Mouse (Mus musculus): Measurements from ENCODE around the gene Grm3. TPM values are rescaled to one million over a fixed set of nuclear protein-coding genes. Genes with fewer than 3 reads are reported as not detected.

The Grm3 gene
- polyA plus RNA-seq, 1 experiment = not detected

- Histone ChIP-seq H3K27me3 (ENCODE audit: control insufficient read depth, insufficient read depth, insufficient read length) (no peaks in the 10 kb centered on the region), H3K36me3 (ENCODE audit: control insufficient read depth, insufficient read depth) (no peaks in the 10 kb centered on the region), H3K79me2 (ENCODE audit: control insufficient read depth, insufficient read depth) (no peaks in the 10 kb centered on the region), H3K4me3 (ENCODE audit: insufficient read depth, poor library complexity, severe bottlenecking) (no peak overlapping the region), H3ac (ENCODE audit: control insufficient read depth, insufficient read length, low read depth) (no peak overlapping the region), H3K79me3 (ENCODE audit: low read depth) (no peaks in the 10 kb centered on the region)
- TF ChIP-seq USF1 (IDR thresholded peaks at IDR 0.05; ENCODE audit: low read depth) (no peak), FOSL1 (IDR thresholded peaks at IDR 0.05; ENCODE audit: insufficient read depth, low read length, poor library complexity, severe bottlenecking) (no peak), CTCF (IDR thresholded peaks at IDR 0.05; ENCODE audit: control insufficient read depth, insufficient read depth, insufficient read length) (no peak), MYOD1 (IDR thresholded peaks at IDR 0.05; ENCODE audit: control insufficient read depth, insufficient read length, low read depth) (no peak), MYOG (IDR thresholded peaks at IDR 0.05; ENCODE audit: control insufficient read depth, extremely low read depth, insufficient read length) (no peak), MAX (IDR thresholded peaks at IDR 0.05) (no peak), CEBPB (IDR thresholded peaks at IDR 0.05; ENCODE audit: low read depth) (no peak)
Observed at GRCm38 (mm10) chr5:9702656-9703384, 22.1 kb downstream of the Grm3 start.

- Histone ChIP-seq H3K4me3 (ENCODE audit: insufficient read depth, poor library complexity, severe bottlenecking) (no peak overlapping the region), H3K27me3 (ENCODE audit: control insufficient read depth, insufficient read depth, insufficient read length) (no peaks in the 10 kb centered on the region), H3K79me3 (ENCODE audit: low read depth) (no peaks in the 10 kb centered on the region), H3K36me3 (ENCODE audit: control insufficient read depth, insufficient read depth) (no peaks in the 10 kb centered on the region), H3ac (ENCODE audit: control insufficient read depth, insufficient read length, low read depth) (no peak overlapping the region), H3K79me2 (ENCODE audit: control insufficient read depth, insufficient read depth) (no peaks in the 10 kb centered on the region)
- TF ChIP-seq FOSL1 (IDR thresholded peaks at IDR 0.05; ENCODE audit: insufficient read depth, low read length, poor library complexity, severe bottlenecking) = no peak
- TF ChIP-seq CTCF (IDR thresholded peaks at IDR 0.05; ENCODE audit: control insufficient read depth, insufficient read depth, insufficient read length) = no peak
- TF ChIP-seq CEBPB (IDR thresholded peaks at IDR 0.05; ENCODE audit: low read depth) = no peak
- no peak for TF ChIP-seq MYOG (IDR thresholded peaks at IDR 0.05; ENCODE audit: control insufficient read depth, extremely low read depth, insufficient read length)
- TF ChIP-seq MYOD1 (IDR thresholded peaks at IDR 0.05; ENCODE audit: control insufficient read depth, insufficient read length, low read depth) = no peak
- TF ChIP-seq USF1 (IDR thresholded peaks at IDR 0.05; ENCODE audit: low read depth) = no peak
- no peak for TF ChIP-seq MAX (IDR thresholded peaks at IDR 0.05)
Observed at GRCm38 (mm10) chr5:9692333-9692732, 32.6 kb downstream of the Grm3 start.

DNA sequence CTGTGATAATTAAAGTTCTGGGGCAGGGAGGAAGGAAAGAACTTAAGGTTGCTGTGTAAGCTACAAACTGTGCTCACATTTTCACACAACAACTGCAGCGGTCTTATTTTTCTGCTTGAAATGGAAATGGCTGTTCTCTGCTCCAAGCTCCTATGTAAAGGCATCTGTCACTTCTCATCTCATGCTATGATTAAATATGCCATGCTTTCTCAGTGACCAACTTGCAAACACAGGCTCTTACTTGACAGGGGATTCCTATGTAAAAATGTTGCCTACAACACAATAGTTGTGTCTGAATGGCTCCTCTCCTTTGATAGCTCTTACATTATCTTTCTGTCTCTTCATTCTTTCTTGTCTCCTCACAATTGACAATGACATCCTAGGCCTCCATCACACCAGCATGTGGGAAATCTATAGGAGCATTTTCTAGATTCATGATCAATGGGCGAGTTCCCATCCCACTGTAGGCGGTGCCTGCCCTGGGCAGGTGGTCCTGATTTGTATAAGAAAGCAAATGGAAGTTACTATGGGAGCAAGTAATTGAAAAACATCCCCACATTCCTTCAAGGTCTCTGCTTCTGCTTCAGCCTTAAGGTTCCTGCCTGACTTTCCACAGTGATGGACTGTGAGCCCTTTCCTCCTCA is 34.2 kb downstream of the Grm3 start:
- no peak overlapping the region for H3ac ChIP-seq (ENCODE audit: control insufficient read depth, insufficient read length, low read depth)
- H3K79me2 ChIP-seq (ENCODE audit: control insufficient read depth, insufficient read depth) = no peaks in the 10 kb centered on the region
- TF ChIP-seq MAX (IDR thresholded peaks at IDR 0.05) (no peak), MYOG (IDR thresholded peaks at IDR 0.05; ENCODE audit: control insufficient read depth, extremely low read depth, insufficient read length) (no peak), FOSL1 (IDR thresholded peaks at IDR 0.05; ENCODE audit: insufficient read depth, low read length, poor library complexity, severe bottlenecking) (no peak), MYOD1 (IDR thresholded peaks at IDR 0.05; ENCODE audit: control insufficient read depth, insufficient read length, low read depth) (no peak), USF1 (IDR thresholded peaks at IDR 0.05; ENCODE audit: low read depth) (no peak)
- no peaks in the 10 kb centered on the region for H3K27me3 ChIP-seq (ENCODE audit: control insufficient read depth, insufficient read depth, insufficient read length)
- H3K36me3 ChIP-seq (ENCODE audit: control insufficient read depth, insufficient read depth) = no peaks in the 10 kb centered on the region
- no peaks in the 10 kb centered on the region for H3K79me3 ChIP-seq (ENCODE audit: low read depth)
- H3K4me3 ChIP-seq (ENCODE audit: insufficient read depth, poor library complexity, severe bottlenecking) = no peak overlapping the region

DNA sequence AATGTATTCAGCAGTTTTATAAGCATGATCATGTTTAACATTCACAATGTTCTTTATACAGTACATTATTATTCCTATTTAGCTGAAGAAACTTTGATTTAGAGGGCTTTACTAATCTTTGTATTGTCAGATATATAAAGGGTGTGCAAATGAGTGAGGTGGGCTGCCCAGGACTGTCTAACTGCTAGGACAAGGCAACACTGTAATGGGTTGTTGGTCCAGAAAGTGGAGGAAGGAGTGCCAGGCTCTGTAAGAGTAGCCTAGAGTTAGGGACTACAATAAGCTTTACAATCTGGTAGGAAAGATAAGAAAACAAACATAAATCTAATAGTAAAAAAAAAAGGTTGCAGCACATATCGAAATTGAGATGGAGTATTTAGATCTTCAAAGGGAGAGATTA is 34.8 kb downstream of the Grm3 start:
- H3K36me3 ChIP-seq (ENCODE audit: control insufficient read depth, insufficient read depth) = no peaks in the 10 kb centered on the region
- no peaks in the 10 kb centered on the region for H3K27me3 ChIP-seq (ENCODE audit: control insufficient read depth, insufficient read depth, insufficient read length)
- TF ChIP-seq FOSL1 (IDR thresholded peaks at IDR 0.05; ENCODE audit: insufficient read depth, low read length, poor library complexity, severe bottlenecking) (no peak), MAX (IDR thresholded peaks at IDR 0.05) (no peak), CTCF (IDR thresholded peaks at IDR 0.05; ENCODE audit: control insufficient read depth, insufficient read depth, insufficient read length) (no peak), CEBPB (IDR thresholded peaks at IDR 0.05; ENCODE audit: low read depth) (no peak), USF1 (IDR thresholded peaks at IDR 0.05; ENCODE audit: low read depth) (no peak), MYOD1 (IDR thresholded peaks at IDR 0.05; ENCODE audit: control insufficient read depth, insufficient read length, low read depth) (no peak), MYOG (IDR thresholded peaks at IDR 0.05; ENCODE audit: control insufficient read depth, extremely low read depth, insufficient read length) (no peak)
- H3K79me2 ChIP-seq (ENCODE audit: control insufficient read depth, insufficient read depth) = no peaks in the 10 kb centered on the region
- H3K79me3 ChIP-seq (ENCODE audit: low read depth) = no peaks in the 10 kb centered on the region
- H3ac ChIP-seq (ENCODE audit: control insufficient read depth, insufficient read length, low read depth) = no peak overlapping the region
- H3K4me3 ChIP-seq (ENCODE audit: insufficient read depth, poor library complexity, severe bottlenecking) = no peak overlapping the region

DNA sequence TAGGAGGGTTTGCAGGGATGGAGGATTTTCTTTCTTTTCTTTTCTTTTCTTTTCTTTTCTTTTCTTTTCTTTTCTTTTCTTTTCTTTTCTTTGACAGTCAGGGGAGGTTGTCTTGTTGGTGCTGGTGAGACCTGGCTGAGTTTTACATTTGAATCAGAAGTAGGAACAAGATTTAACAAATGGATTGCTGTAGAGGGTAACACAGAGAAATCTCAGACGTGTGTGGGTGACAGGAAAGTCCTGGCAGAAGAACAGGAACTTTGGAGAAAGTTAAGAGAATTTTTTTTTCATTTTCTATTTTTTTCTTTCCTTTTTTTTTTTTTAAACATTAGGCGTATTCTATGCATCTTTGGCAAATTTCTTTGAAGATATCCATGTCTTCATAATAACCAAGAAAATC is 41.8 kb downstream of the Grm3 start:
- TF ChIP-seq CTCF (IDR thresholded peaks at IDR 0.05; ENCODE audit: control insufficient read depth, insufficient read depth, insufficient read length) = no peak
- TF ChIP-seq USF1 (IDR thresholded peaks at IDR 0.05; ENCODE audit: low read depth) = no peak
- TF ChIP-seq MYOG (IDR thresholded peaks at IDR 0.05; ENCODE audit: control insufficient read depth, extremely low read depth, insufficient read length) = no peak
- no peak for TF ChIP-seq MYOD1 (IDR thresholded peaks at IDR 0.05; ENCODE audit: control insufficient read depth, insufficient read length, low read depth)
- no peak for TF ChIP-seq CEBPB (IDR thresholded peaks at IDR 0.05; ENCODE audit: low read depth)
- no peak for TF ChIP-seq MAX (IDR thresholded peaks at IDR 0.05)
- no peak for TF ChIP-seq FOSL1 (IDR thresholded peaks at IDR 0.05; ENCODE audit: insufficient read depth, low read length, poor library complexity, severe bottlenecking)
- no peaks in the 10 kb centered on the region for H3K79me2 ChIP-seq (ENCODE audit: control insufficient read depth, insufficient read depth)
- H3K4me3 ChIP-seq (ENCODE audit: insufficient read depth, poor library complexity, severe bottlenecking) = no peak overlapping the region
- no peak overlapping the region for H3ac ChIP-seq (ENCODE audit: control insufficient read depth, insufficient read length, low read depth)
- H3K36me3 ChIP-seq (ENCODE audit: control insufficient read depth, insufficient read depth) = no peaks in the 10 kb centered on the region
- H3K27me3 ChIP-seq (ENCODE audit: control insufficient read depth, insufficient read depth, insufficient read length) = no peaks in the 10 kb centered on the region
- no peaks in the 10 kb centered on the region for H3K79me3 ChIP-seq (ENCODE audit: low read depth)
